Mouse (Mus musculus) liver, postnatal 0 days (tissue): ENCODE data around the gene Sumo1. TPM values are rescaled to one million over a fixed set of nuclear protein-coding genes. Genes with fewer than 3 reads are reported as not detected.

Source experiments
- ATAC-seq: fragments of 200-750 bp; cut with Nextera tagmentation; 2 replicates; pipeline ENCODE4 v1.8.0; 2017; ENCODE audit warnings: mild to moderate bottlenecking, moderate library complexity
- DNase-seq: peaks from one replicate; pipeline ENCODE4 v3.0.0-alpha.2; 2016
- H3K27ac ChIP-seq: fragments of 300-500 bp; sonication (generic); 2 replicates; pipeline ENCODE4 v1.5.1; 2014; ENCODE audit warnings: antibody characterized with exemption, moderate library complexity, mild to moderate bottlenecking, low read depth
- H3K27me3 ChIP-seq: fragments of 300-500 bp; sonication (generic); 2 replicates; pipeline ENCODE4 v1.6.1; 2014; ENCODE audit warnings: low read length, control low read depth, mixed read lengths; ENCODE audit not compliant: insufficient read depth
- H3K36me3 ChIP-seq: fragments of 300-500 bp; sonication (generic); replicated peaks from 2 replicates; pipeline ENCODE4 v1.6.1; 2014; ENCODE audit warnings: mild to moderate bottlenecking, control low read depth, low read length, moderate library complexity, mixed read lengths; ENCODE audit not compliant: insufficient read depth
- H3K4me1 ChIP-seq: fragments of 300-500 bp; sonication (generic); 2 replicates; pipeline ENCODE4 v1.6.1; 2014; ENCODE audit warnings: antibody characterized with exemption, mild to moderate bottlenecking, control low read depth; ENCODE audit not compliant: insufficient read depth
- H3K4me2 ChIP-seq: fragments of 300-500 bp; sonication (generic); 2 replicates; pipeline ENCODE4 v1.6.1; 2014; ENCODE audit warnings: low read depth, mild to moderate bottlenecking, low read length, moderate library complexity, mixed read lengths
- H3K4me3 ChIP-seq: fragments of 300-500 bp; sonication (generic); 2 replicates; pipeline ENCODE4 v1.5.1; 2014; ENCODE audit warnings: low read depth, low read length
- H3K9ac ChIP-seq: fragments of 300-500 bp; sonication (generic); replicated peaks from 2 replicates; pipeline ENCODE4 v1.6.1; 2014; ENCODE audit warnings: mild to moderate bottlenecking, moderate library complexity
- H3K9me3 ChIP-seq: fragments of 300-500 bp; sonication (generic); 2 replicates; pipeline ENCODE4 v1.6.1; 2016; ENCODE audit warnings: mild to moderate bottlenecking, control low read depth, low read length, mixed read lengths
- CTCF ChIP-seq: sonication (generic); IDR thresholded peaks from 2 replicates; pipeline ENCODE4 v1.5.1; 2016; ENCODE audit warnings: antibody characterized with exemption, low read depth
- EP300 ChIP-seq: IDR thresholded peaks from 2 replicates; pipeline ENCODE4 v1.6.1; 2016; ENCODE audit warnings: antibody characterized with exemption, low read depth, mild to moderate bottlenecking
- WGBS: fragments of 180-500 bp; shearing (Covaris S2); extraction: QIAGEN DNeasy Blood & Tissue Kit; methylation state at CpG from one replicate; pipeline ENCODE4 v1.1.7; 2014; ENCODE audit not compliant: insufficient replicate concordance; 5-methylcytosine and 5-hydroxymethylcytosine counted together
- polyA plus RNA-seq: library from polyadenylated mRNA; unstranded; fragments of >200 nt; fragmentation: Nextera tagmentation; extraction: Ambion mirVana; gene quantifications from 2 replicates; pipeline ENCODE4 v1.2.1, GENCODE M21; 2015

Sumo1 gene
- polyA plus RNA-seq, 1 experiment from 2014 or later = 97.3 TPM

DNA sequence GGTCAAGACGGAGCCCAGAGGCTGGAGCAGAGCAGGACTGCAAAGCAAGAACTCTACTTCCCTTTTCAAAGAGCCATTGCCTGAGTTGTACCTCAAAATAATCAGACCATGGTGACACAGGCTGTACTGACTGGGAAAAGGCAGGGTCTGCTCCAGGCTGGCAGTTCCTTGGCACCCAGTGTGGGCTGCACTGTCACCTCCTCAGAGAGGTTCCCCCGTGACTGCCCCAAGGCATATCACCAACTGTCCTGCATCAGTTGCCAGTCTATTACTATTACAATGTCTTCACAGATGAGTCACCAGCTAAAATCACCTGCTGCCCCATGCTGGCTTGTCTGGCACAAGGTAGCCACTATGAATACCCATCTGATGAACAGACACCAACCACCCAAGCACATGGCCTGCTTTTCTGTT lies 77.0 kb downstream of the Sumo1 start:
- Histone ChIP-seq H3K4me2 (no peak overlapping the region), H3K27ac (no peak overlapping the region), H3K9me3 (no peaks in the 10 kb centered on the region), H3K4me3 (no peak overlapping the region), H3K9ac (no peak overlapping the region), H3K36me3 (no peaks in the 10 kb centered on the region), H3K27me3 (no peaks in the 10 kb centered on the region), H3K4me1 (peaks cover 2% of the 10 kb centered on the region; the same call in 1 of the 2 replicates)
- 40% methylated on average over 2 of the region's 2 CpGs for WGBS
- no peak for TF ChIP-seq EP300
- TF ChIP-seq CTCF = no peak
- DNase-seq (no peak), ATAC-seq (no peak)

- Histone ChIP-seq H3K9ac (no peak overlapping the region), H3K27me3 (no peaks in the 10 kb centered on the region), H3K27ac (no peak overlapping the region), H3K9me3 (no peaks in the 10 kb centered on the region), H3K4me2 (peak overlapping the region; percentile 26), H3K4me1 (peaks cover 2% of the 10 kb centered on the region; the same call in 1 of the 2 replicates), H3K4me3 (no peak overlapping the region), H3K36me3 (no peaks in the 10 kb centered on the region)
- no peak for TF ChIP-seq CTCF
- TF ChIP-seq EP300 = no peak
- WGBS = 36% methylated on average over 12 of the region's 12 CpGs
- ATAC-seq = no peak
- DNase-seq = no peak
These were observed 77.8 kb downstream of the Sumo1 start for GRCm38 (mm10) chr1:59592876-59593275.

DNA sequence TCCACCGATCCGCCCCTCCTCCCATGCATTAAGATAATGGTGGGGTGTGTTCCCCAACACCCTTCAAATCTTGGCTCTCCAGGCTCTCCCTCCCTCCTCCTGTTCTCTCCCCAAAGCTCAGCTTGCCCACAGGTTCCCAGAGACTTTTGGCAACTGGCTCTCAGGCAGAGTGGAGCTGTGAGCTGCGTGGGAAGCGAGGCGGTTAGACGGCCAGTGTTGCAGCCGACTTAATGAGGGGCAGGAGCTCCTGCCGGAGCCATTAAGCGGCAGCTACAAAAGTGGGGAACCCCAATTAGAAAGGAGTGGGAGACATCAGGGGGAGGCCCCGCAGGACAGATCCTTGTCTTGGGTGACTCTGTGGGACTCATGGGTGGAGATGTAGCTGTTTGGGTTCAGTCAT lies 78.3 kb downstream of the Sumo1 start:
- Histone ChIP-seq H3K4me3 (no peak overlapping the region), H3K36me3 (no peaks in the 10 kb centered on the region), H3K27ac (no peak overlapping the region), H3K4me1 (peaks cover 2% of the 10 kb centered on the region; the same call in 1 of the 2 replicates), H3K9ac (no peak overlapping the region), H3K27me3 (no peaks in the 10 kb centered on the region), H3K4me2 (peak overlapping the region; percentile 26), H3K9me3 (no peaks in the 10 kb centered on the region)
- TF ChIP-seq CTCF (no peak), EP300 (no peak)
- 37% methylated on average over 10 of the region's 10 CpGs for WGBS
- DNase-seq (no peak), ATAC-seq (no peak)

DNA sequence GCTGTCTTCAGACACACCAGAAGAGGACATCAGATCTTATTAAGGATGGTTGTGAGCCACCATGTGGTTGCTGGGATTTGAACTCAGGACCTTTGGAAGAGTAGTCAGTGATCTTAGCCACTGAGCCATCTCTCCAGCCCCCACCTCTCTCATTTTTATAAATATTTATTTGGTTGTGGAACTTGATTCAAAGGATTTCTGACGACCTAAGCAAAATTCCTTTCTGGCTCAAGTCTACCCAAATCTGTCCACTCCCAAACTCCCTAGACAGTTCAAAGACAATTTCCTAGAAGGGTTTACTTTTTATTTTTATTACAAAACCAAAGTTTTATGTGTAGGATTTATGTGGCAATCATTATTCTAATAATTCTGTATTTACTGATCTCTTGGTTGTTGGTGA lies 81.4 kb downstream of the Sumo1 start:
- Histone ChIP-seq H3K9me3 (no peaks in the 10 kb centered on the region), H3K36me3 (no peaks in the 10 kb centered on the region), H3K4me2 (no peak overlapping the region), H3K9ac (no peak overlapping the region), H3K4me1 (peaks cover 2% of the 10 kb centered on the region; the same call in 1 of the 2 replicates), H3K27ac (no peak overlapping the region), H3K27me3 (no peaks in the 10 kb centered on the region), H3K4me3 (no peak overlapping the region)
- TF ChIP-seq EP300 = no peak
- DNase-seq (no peak), ATAC-seq (no peak)
- WGBS = 67% methylated on average over 1 of the region's 1 CpGs

DNA sequence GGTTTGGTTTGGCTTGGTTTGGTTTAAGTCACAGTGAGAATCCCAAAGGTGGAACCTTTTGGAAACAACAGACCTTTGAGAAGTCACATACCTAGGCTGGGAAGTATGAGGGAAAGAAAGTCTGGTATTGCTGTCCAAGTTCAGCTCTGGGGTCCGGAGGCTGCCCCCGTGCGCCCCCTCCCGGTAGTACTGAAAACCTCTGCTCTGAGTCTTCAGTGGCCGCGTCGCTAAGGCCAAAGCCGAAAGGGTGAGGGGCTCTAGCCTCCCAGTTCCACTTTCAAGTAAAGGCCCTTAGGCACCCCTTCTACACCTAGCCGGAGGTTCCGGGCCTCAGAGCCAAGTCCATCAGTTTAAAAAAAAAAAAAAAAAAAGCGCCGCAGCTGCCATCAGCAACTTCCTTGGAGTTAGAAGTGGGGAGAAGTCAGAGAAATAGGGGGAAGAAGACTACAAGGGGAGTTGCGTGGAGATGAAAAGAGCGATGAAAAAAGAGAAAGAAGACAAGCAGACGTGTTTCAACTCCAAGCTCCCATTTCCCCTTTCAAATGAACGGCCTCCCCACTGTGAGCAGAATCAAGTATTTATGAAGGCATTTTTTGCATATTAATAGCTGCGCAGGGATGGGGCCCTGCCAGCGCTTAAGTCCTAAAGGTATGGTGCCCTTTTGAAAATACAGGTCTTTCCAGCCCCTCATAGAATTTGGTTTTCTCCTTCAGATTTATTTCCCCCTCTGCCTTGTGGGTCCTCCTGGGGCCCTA lies 85.8 kb downstream of the Sumo1 start:
- WGBS = 19% methylated on average over 18 of the region's 18 CpGs
- no peak overlapping the region for H3K4me3 ChIP-seq
- no peaks in the 10 kb centered on the region for H3K27me3 ChIP-seq
- DNase-seq (peak; percentile 78), ATAC-seq (no peak)
- no peak overlapping the region for H3K9ac ChIP-seq
- no peaks in the 10 kb centered on the region for H3K4me1 ChIP-seq
- no peaks in the 10 kb centered on the region for H3K9me3 ChIP-seq
- H3K36me3 ChIP-seq = no peaks in the 10 kb centered on the region
- H3K27ac ChIP-seq = no peak overlapping the region
- peak overlapping the region; percentile 57 for H3K4me2 ChIP-seq
- TF ChIP-seq EP300 (no peak), CTCF (peak; percentile 83)

GRCm38 (mm10) chr1:59580880-59581279 lies 89.8 kb downstream of the Sumo1 start:
- H3K4me2 ChIP-seq = no peak overlapping the region
- H3K4me1 ChIP-seq = no peaks in the 10 kb centered on the region
- TF ChIP-seq CTCF (no peak), EP300 (no peak)
- H3K9me3 ChIP-seq = no peaks in the 10 kb centered on the region
- H3K36me3 ChIP-seq = no peaks in the 10 kb centered on the region
- no peak overlapping the region for H3K9ac ChIP-seq
- no peaks in the 10 kb centered on the region for H3K27me3 ChIP-seq
- H3K27ac ChIP-seq = no peak overlapping the region
- H3K4me3 ChIP-seq = no peak overlapping the region
- 78% methylated on average over 3 of the region's 3 CpGs for WGBS
- no peak for DNase-seq
- no peak for ATAC-seq
